Mouse (Mus musculus) bone marrow macrophage, adult 2 months (primary cell): ENCODE results near the gene Med12l.

Experiments used
- CTCF ChIP-seq: IDR thresholded peaks from 2 replicates; pipeline ENCODE4 v1.5.1; 2012; ENCODE audit warnings: low read depth, mild to moderate bottlenecking, low read length, moderate library complexity
- POLR2A ChIP-seq: IDR thresholded peaks from 2 replicates; pipeline ENCODE4 v1.6.1; 2012; ENCODE audit warnings: mild to moderate bottlenecking, low read depth, low read length, borderline replicate concordance

- TF ChIP-seq CTCF = no peak
- TF ChIP-seq POLR2A = no peak
These were observed 19.8 kb upstream of the Med12l start for GRCm38 (mm10) chr3:58985816-58986215.
